Mouse (Mus musculus) spleen, postnatal 36 days (tissue): ENCODE results near the gene Ust.
"Not testable (repeated sequence)": the region's sequence is repeated elsewhere in the genome, so short reads cannot be mapped to it uniquely, and the experiment has no call there.

Experiments
- DNase-seq, 2 experiments: peaks; one replicate each; pipeline ENCODE4 v3.0.0; 2022; ENCODE audit warnings: low spot score in 2 of 2, mixed read lengths in 1 of 2

The Ust gene

GRCm38 (mm10) chr10:8518141-8519013 is at the start of gene Ust:
Gene Ust (minus strand): TSS chr10:8518825.
- peak; percentile 44 to 45 for DNase-seq

- no peak for DNase-seq
Measured at GRCm38 (mm10) chr10:8561366-8561765, 42.7 kb upstream of the Ust start.

GRCm38 (mm10) chr10:8559566-8559965 is 40.9 kb upstream of the Ust start:
- not testable (repeated sequence) for DNase-seq

GRCm38 (mm10) chr10:8552239-8552638 is 33.6 kb upstream of the Ust start:
- not testable (repeated sequence) for DNase-seq

- not testable (repeated sequence) for DNase-seq
Measured at GRCm38 (mm10) chr10:8551601-8552000, 33.0 kb upstream of the Ust start.

GRCm38 (mm10) chr10:8541514-8541913 is 22.9 kb upstream of the Ust start:
- no peak for DNase-seq

GRCm38 (mm10) chr10:8535445-8535844 is 16.8 kb upstream of the Ust start:
- peak in 1 of 2 experiments; percentile 18 for DNase-seq

- DNase-seq: no peak
Measured at GRCm38 (mm10) chr10:8531651-8532050, 13.0 kb upstream of the Ust start.

- no peak for DNase-seq
Measured at GRCm38 (mm10) chr10:8530505-8531051, 12.0 kb upstream of the Ust start.

GRCm38 (mm10) chr10:8529173-8529572 is 10.5 kb upstream of the Ust start:
- DNase-seq: no peak

- DNase-seq: no peak
Measured at GRCm38 (mm10) chr10:8525354-8525753, 6.7 kb upstream of the Ust start.

GRCm38 (mm10) chr10:8521536-8521935 is 2.9 kb upstream of the Ust start:
- no peak for DNase-seq

GRCm38 (mm10) chr10:8520766-8521395 is 2.3 kb upstream of the Ust start:
- no peak for DNase-seq

GRCm38 (mm10) chr10:8519014-8519491 is 428 bp upstream of the Ust start:
- peak in 1 of 2 experiments; percentile 29 for DNase-seq

- DNase-seq: no peak
Measured at GRCm38 (mm10) chr10:8517591-8518140, 959 bp downstream of the Ust start.

GRCm38 (mm10) chr10:8516916-8517524 is 1.6 kb downstream of the Ust start:
- no peak for DNase-seq

GRCm38 (mm10) chr10:8513690-8514089 is 4.9 kb downstream of the Ust start:
- DNase-seq: no peak

GRCm38 (mm10) chr10:8512222-8512621 is 6.4 kb downstream of the Ust start:
- DNase-seq: no peak

- no peak for DNase-seq
Measured at GRCm38 (mm10) chr10:8511760-8512159, 6.9 kb downstream of the Ust start.

- no peak for DNase-seq
Measured at GRCm38 (mm10) chr10:8506247-8506573, 12.4 kb downstream of the Ust start.

- peak in 1 of 2 experiments; percentile 14 for DNase-seq
Measured at GRCm38 (mm10) chr10:8505346-8506246, 13.0 kb downstream of the Ust start.
